Mouse (Mus musculus) liver, embryonic 16.5 days (tissue): ENCODE results near the gene Rxra. TPM values are rescaled to one million over a fixed set of nuclear protein-coding genes. Genes with fewer than 3 reads are reported as not detected.

Experiments
- ATAC-seq: fragments of 200-750 bp; cut with Nextera tagmentation; 2 replicates; pipeline ENCODE4 v1.8.0; 2017; ENCODE audit warnings: low read depth, mild to moderate bottlenecking, moderate number of reproducible peaks, moderate library complexity
- H3K27ac ChIP-seq: fragments of 300-500 bp; sonication (generic); 2 replicates; pipeline ENCODE4 v1.5.1; 2014; ENCODE audit warnings: mild to moderate bottlenecking, low read length
- H3K27me3 ChIP-seq: fragments of 300-500 bp; sonication (generic); 2 replicates; pipeline ENCODE4 v1.6.1; 2014; ENCODE audit warnings: low read depth, low read length, mixed read lengths; ENCODE audit not compliant: control insufficient read depth, insufficient read depth
- H3K36me3 ChIP-seq: fragments of 300-500 bp; sonication (generic); 2 replicates; pipeline ENCODE4 v1.6.1; 2014; ENCODE audit warnings: mild to moderate bottlenecking; ENCODE audit not compliant: control insufficient read depth, insufficient read depth
- H3K4me1 ChIP-seq: fragments of 300-500 bp; sonication (generic); 2 replicates; pipeline ENCODE4 v1.6.1; 2014; ENCODE audit warnings: low read depth, low read length, mixed read lengths; ENCODE audit not compliant: control insufficient read depth
- H3K4me2 ChIP-seq: fragments of 300-500 bp; sonication (generic); 2 replicates; pipeline ENCODE4 v1.6.1; 2014; ENCODE audit warnings: low read depth, low read length, mixed read lengths
- H3K4me3 ChIP-seq: fragments of 300-500 bp; sonication (generic); 2 replicates; pipeline ENCODE4 v1.5.1; 2014; ENCODE audit warnings: low read depth, mild to moderate bottlenecking, low read length
- H3K9ac ChIP-seq: fragments of 300-500 bp; sonication (generic); 2 replicates; pipeline ENCODE4 v1.6.1; 2014; ENCODE audit warnings: low read depth, low read length
- H3K9me3 ChIP-seq: fragments of 300-500 bp; sonication (generic); replicated peaks from 2 replicates; pipeline ENCODE4 v1.6.1; 2016; ENCODE audit warnings: low read length; ENCODE audit not compliant: control insufficient read depth
- WGBS: fragments of 180-500 bp; shearing (Covaris S2); extraction: QIAGEN DNeasy Blood & Tissue Kit; methylation state at CpG from one replicate; pipeline ENCODE4 v1.1.7; 2014; ENCODE audit not compliant: insufficient replicate concordance; 5-methylcytosine and 5-hydroxymethylcytosine counted together
- polyA plus RNA-seq: library from polyadenylated mRNA; unstranded; fragments of >200 nt; fragmentation: Nextera tagmentation; extraction: Ambion mirVana; gene quantifications from 2 replicates; pipeline ENCODE4 v1.2.1, GENCODE M21; 2015

Gene Rxra
- polyA plus RNA-seq, result 4.9 and 5.5 TPM in 2 replicates

- Histone ChIP-seq H3K36me3 (no peaks in the 10 kb centered on the region), H3K4me2 (peak within 1 kb of the TSS; percentile 86), H3K9me3 (no peaks in the 10 kb centered on the region), H3K27me3 (peaks cover 8% of the 10 kb centered on the region; the same call in 1 of the 2 replicates), H3K4me3 (peak within 1 kb of the TSS; percentile 74), H3K4me1 (peaks cover 40% of the 10 kb centered on the region), H3K9ac (peak within 1 kb of the TSS; percentile 65), H3K27ac (peak within 1 kb of the TSS; percentile 87)
- ATAC-seq, result peak; percentile 25; the same call in 1 of the 2 replicates
- WGBS, result 16% methylated on average over 16 of the region's 16 CpGs
Measured at GRCm38 (mm10) chr2:27676106-27676477, at the start of gene Rxra. TSS of gene Rxra (plus strand) at chr2:27676440.

- ATAC-seq, result peak; percentile 80
- H3K27ac ChIP-seq, result peak overlapping the region; percentile 70
Measured at GRCm38 (mm10) chr2:27626604-27627003, 49.6 kb upstream of the Rxra start.

GRCm38 (mm10) chr2:27630601-27631285 is 45.5 kb upstream of the Rxra start:
- H3K36me3 ChIP-seq, result no peaks in the 10 kb centered on the region
- 69% methylated on average over 3 of the region's 3 CpGs for WGBS
- no peak for ATAC-seq
- no peaks in the 10 kb centered on the region for H3K27me3 ChIP-seq
- H3K4me1 ChIP-seq, result peaks cover 2% of the 10 kb centered on the region
- no peak overlapping the region for H3K4me3 ChIP-seq
- H3K27ac ChIP-seq, result no peak overlapping the region
- no peaks in the 10 kb centered on the region for H3K9me3 ChIP-seq
- no peak overlapping the region for H3K9ac ChIP-seq
- no peak overlapping the region for H3K4me2 ChIP-seq

More at GRCm38 (mm10) chr2:27626604-27627003, 49.6 kb upstream of the Rxra start:
- no peak overlapping the region for H3K9ac ChIP-seq
- peaks cover 2% of the 10 kb centered on the region for H3K4me1 ChIP-seq
- 16% methylated on average over 1 of the region's 1 CpGs for WGBS
- no peaks in the 10 kb centered on the region for H3K9me3 ChIP-seq
- no peaks in the 10 kb centered on the region for H3K36me3 ChIP-seq
- H3K4me2 ChIP-seq, result no peak overlapping the region
- H3K27me3 ChIP-seq, result no peaks in the 10 kb centered on the region
- H3K4me3 ChIP-seq, result no peak overlapping the region

- no peak overlapping the region for H3K9ac ChIP-seq
- no peak for ATAC-seq
- 51% methylated on average over 2 of the region's 2 CpGs for WGBS
Measured at GRCm38 (mm10) chr2:27633471-27633870, 42.8 kb upstream of the Rxra start.

GRCm38 (mm10) chr2:27634018-27634417 is 42.2 kb upstream of the Rxra start:
- ATAC-seq, result no peak

More at GRCm38 (mm10) chr2:27633471-27633870, 42.8 kb upstream of the Rxra start:
- no peak overlapping the region for H3K27ac ChIP-seq
- no peak overlapping the region for H3K4me2 ChIP-seq
- no peaks in the 10 kb centered on the region for H3K27me3 ChIP-seq
- no peaks in the 10 kb centered on the region for H3K9me3 ChIP-seq
- H3K36me3 ChIP-seq, result no peaks in the 10 kb centered on the region
- no peak overlapping the region for H3K4me3 ChIP-seq
- no peaks in the 10 kb centered on the region; the same call in 1 of the 2 replicates for H3K4me1 ChIP-seq

GRCm38 (mm10) chr2:27635147-27635738 is 41.0 kb upstream of the Rxra start:
- no peak overlapping the region for H3K27ac ChIP-seq

More at GRCm38 (mm10) chr2:27634018-27634417, 42.2 kb upstream of the Rxra start:
- Histone ChIP-seq H3K27me3 (no peaks in the 10 kb centered on the region), H3K4me1 (no peaks in the 10 kb centered on the region; the same call in 1 of the 2 replicates), H3K4me3 (no peak overlapping the region), H3K27ac (no peak overlapping the region), H3K9ac (no peak overlapping the region), H3K9me3 (no peaks in the 10 kb centered on the region), H3K36me3 (no peaks in the 10 kb centered on the region), H3K4me2 (no peak overlapping the region)
- WGBS, result 50% methylated on average over 1 of the region's 1 CpGs

GRCm38 (mm10) chr2:27636796-27637195 is 39.4 kb upstream of the Rxra start:
- no peak overlapping the region for H3K9ac ChIP-seq
- H3K36me3 ChIP-seq, result no peaks in the 10 kb centered on the region
- H3K9me3 ChIP-seq, result no peaks in the 10 kb centered on the region
- ATAC-seq, result no peak
- H3K4me1 ChIP-seq, result no peaks in the 10 kb centered on the region; the same call in 1 of the 2 replicates
- H3K4me2 ChIP-seq, result no peak overlapping the region
- 38% methylated on average over 1 of the region's 1 CpGs for WGBS
- no peak overlapping the region for H3K4me3 ChIP-seq
- H3K27me3 ChIP-seq, result no peaks in the 10 kb centered on the region
- H3K27ac ChIP-seq, result no peak overlapping the region

More at GRCm38 (mm10) chr2:27635147-27635738, 41.0 kb upstream of the Rxra start:
- no peaks in the 10 kb centered on the region; the same call in 1 of the 2 replicates for H3K4me1 ChIP-seq
- no peaks in the 10 kb centered on the region for H3K9me3 ChIP-seq
- H3K27me3 ChIP-seq, result no peaks in the 10 kb centered on the region
- H3K4me3 ChIP-seq, result no peak overlapping the region
- H3K9ac ChIP-seq, result no peak overlapping the region
- no peak overlapping the region for H3K4me2 ChIP-seq
- ATAC-seq, result no peak
- WGBS, result 75% methylated on average over 13 of the region's 13 CpGs
- H3K36me3 ChIP-seq, result no peaks in the 10 kb centered on the region

GRCm38 (mm10) chr2:27637281-27637896 is 38.9 kb upstream of the Rxra start:
- ATAC-seq, result no peak
- Histone ChIP-seq H3K4me1 (no peaks in the 10 kb centered on the region; the same call in 1 of the 2 replicates), H3K4me3 (no peak overlapping the region), H3K9ac (no peak overlapping the region), H3K9me3 (no peaks in the 10 kb centered on the region), H3K4me2 (no peak overlapping the region), H3K27me3 (no peaks in the 10 kb centered on the region), H3K36me3 (no peaks in the 10 kb centered on the region), H3K27ac (no peak overlapping the region)
- WGBS, result 61% methylated on average over 8 of the region's 8 CpGs
